Mouse (Mus musculus) neural tube, embryonic 11.5 days (tissue): ENCODE results near the gene Gsdma. TPM values are rescaled to one million over a fixed set of nuclear protein-coding genes. Genes with fewer than 3 reads are reported as not detected.
"Not testable (repeated sequence)": the region's sequence is repeated elsewhere in the genome, so short reads cannot be mapped to it uniquely, and the experiment has no call there.

Source experiments
- ATAC-seq: fragments of 200-750 bp; cut with Nextera tagmentation; 2 replicates; pipeline ENCODE4 v1.8.0; 2017; ENCODE audit warnings: moderate number of reproducible peaks, mild to moderate bottlenecking, moderate TSS enrichment, moderate library complexity; ENCODE audit not compliant: insufficient read depth, low FRiP score, low TSS enrichment
- DNase-seq: peaks from one replicate; pipeline ENCODE4 v3.0.0-alpha.2; 2015; ENCODE audit warnings: low spot score
- H3K27ac ChIP-seq: fragments of 300-500 bp; sonication (generic); 2 replicates; pipeline ENCODE4 v1.5.1; 2014; ENCODE audit warnings: low read depth, mild to moderate bottlenecking, low read length
- H3K27me3 ChIP-seq: fragments of 300-500 bp; sonication (generic); 2 replicates; pipeline ENCODE4 v1.6.1; 2014; ENCODE audit warnings: mild to moderate bottlenecking, low read length, mixed read lengths; ENCODE audit not compliant: control insufficient read depth, insufficient read depth
- H3K36me3 ChIP-seq: fragments of 300-500 bp; sonication (generic); 2 replicates; pipeline ENCODE4 v1.6.1; 2014; ENCODE audit warnings: mild to moderate bottlenecking, low read length, moderate library complexity, mixed read lengths; ENCODE audit not compliant: control insufficient read depth, insufficient read depth
- H3K4me1 ChIP-seq: fragments of 300-500 bp; sonication (generic); 2 replicates; pipeline ENCODE4 v1.6.1; 2014; ENCODE audit warnings: low read length, mixed read lengths; ENCODE audit not compliant: control insufficient read depth, insufficient read depth
- H3K4me2 ChIP-seq: fragments of 300-500 bp; sonication (generic); 2 replicates; pipeline ENCODE4 v1.6.1; 2014; ENCODE audit warnings: low read depth, mild to moderate bottlenecking, moderate library complexity
- H3K4me3 ChIP-seq: fragments of 300-500 bp; sonication (generic); 2 replicates; pipeline ENCODE4 v1.5.1; 2014; ENCODE audit warnings: low read depth, low read length
- H3K9ac ChIP-seq: fragments of 300-500 bp; sonication (generic); 2 replicates; pipeline ENCODE4 v1.6.1; 2014; ENCODE audit warnings: mild to moderate bottlenecking, low read length
- H3K9me3 ChIP-seq: fragments of 300-500 bp; sonication (generic); 2 replicates; pipeline ENCODE4 v1.6.1; 2016; ENCODE audit warnings: low read length; ENCODE audit not compliant: control insufficient read depth
- WGBS: fragments of 180-500 bp; shearing (Covaris S2); extraction: QIAGEN DNeasy Blood & Tissue Kit; methylation state at CpG from one replicate; pipeline ENCODE4 v1.1.7; 2014; 5-methylcytosine and 5-hydroxymethylcytosine counted together
- polyA plus RNA-seq: library from polyadenylated mRNA; unstranded; fragments of >200 nt; fragmentation: Nextera tagmentation; extraction: Ambion mirVana; gene quantifications from 2 replicates; pipeline ENCODE4 v1.2.1, GENCODE M21; 2014

Gsdma gene
- polyA plus RNA-seq, 1 experiment from 2014 or later, result not detected

- WGBS, result 87% methylated on average over 26 of the region's 26 CpGs
- Histone ChIP-seq H3K4me2 (no peak overlapping the region), H3K9ac (no peak overlapping the region), H3K27me3 (no peaks in the 10 kb centered on the region), H3K9me3 (no peaks in the 10 kb centered on the region), H3K4me3 (no peak overlapping the region), H3K27ac (no peak overlapping the region), H3K36me3 (peaks cover 18% of the 10 kb centered on the region), H3K4me1 (no peaks in the 10 kb centered on the region)
- DNase-seq (no peak), ATAC-seq (no peak)
Measured at GRCm38 (mm10) chr11:98709001-98709741, 45.0 kb downstream of the Gsdma start.

GRCm38 (mm10) chr11:98710416-98711045 is 46.4 kb downstream of the Gsdma start:
- Histone ChIP-seq H3K4me3 (no peak overlapping the region), H3K27ac (no peak overlapping the region), H3K36me3 (peaks cover 20% of the 10 kb centered on the region), H3K4me2 (no peak overlapping the region), H3K9ac (no peak overlapping the region), H3K27me3 (no peaks in the 10 kb centered on the region), H3K9me3 (no peaks in the 10 kb centered on the region), H3K4me1 (no peaks in the 10 kb centered on the region)
- WGBS, result 57% methylated on average over 12 of the region's 12 CpGs
- ATAC-seq (no peak), DNase-seq (peak; percentile 82)

GRCm38 (mm10) chr11:98711046-98711434 is 46.9 kb downstream of the Gsdma start:
- no peaks in the 10 kb centered on the region for H3K4me1 ChIP-seq
- DNase-seq (no peak), ATAC-seq (no peak)
- peaks cover 20% of the 10 kb centered on the region for H3K36me3 ChIP-seq
- WGBS, result 84% methylated on average over 4 of the region's 4 CpGs
- no peaks in the 10 kb centered on the region for H3K9me3 ChIP-seq
- no peak overlapping the region for H3K9ac ChIP-seq
- H3K4me2 ChIP-seq, result no peak overlapping the region
- no peak overlapping the region for H3K4me3 ChIP-seq
- H3K27ac ChIP-seq, result no peak overlapping the region
- H3K27me3 ChIP-seq, result no peaks in the 10 kb centered on the region

GRCm38 (mm10) chr11:98712009-98712408 is 47.9 kb downstream of the Gsdma start:
- H3K9me3 ChIP-seq, ATAC-seq, H3K4me2 ChIP-seq, DNase-seq, H3K9ac ChIP-seq, H3K4me1 ChIP-seq, H3K4me3 ChIP-seq, H3K27ac ChIP-seq, H3K27me3 ChIP-seq: not testable (repeated sequence)
- peaks cover 22% of the 10 kb centered on the region for H3K36me3 ChIP-seq
- 83% methylated on average over 6 of the region's 6 CpGs for WGBS

GRCm38 (mm10) chr11:98713703-98714102 is 49.6 kb downstream of the Gsdma start:
- ATAC-seq (no peak), DNase-seq (no peak)
- Histone ChIP-seq H3K27me3 (no peaks in the 10 kb centered on the region), H3K27ac (no peak overlapping the region), H3K4me1 (no peaks in the 10 kb centered on the region), H3K4me2 (no peak overlapping the region), H3K4me3 (no peak overlapping the region), H3K36me3 (peaks cover 20% of the 10 kb centered on the region), H3K9me3 (no peaks in the 10 kb centered on the region), H3K9ac (no peak overlapping the region)
- WGBS, result 86% methylated on average over 12 of the region's 12 CpGs

GRCm38 (mm10) chr11:98715946-98716345 is 51.8 kb downstream of the Gsdma start:
- Histone ChIP-seq H3K4me3 (no peak overlapping the region), H3K27ac (no peak overlapping the region), H3K36me3 (peaks cover 16% of the 10 kb centered on the region), H3K9me3 (no peaks in the 10 kb centered on the region), H3K9ac (no peak overlapping the region), H3K4me1 (no peaks in the 10 kb centered on the region), H3K27me3 (no peaks in the 10 kb centered on the region), H3K4me2 (no peak overlapping the region)
- 97% methylated on average over 9 of the region's 9 CpGs for WGBS
- no peak for DNase-seq
- no peak for ATAC-seq

- no peaks in the 10 kb centered on the region for H3K4me1 ChIP-seq
- ATAC-seq (no peak), DNase-seq (peak; percentile 75)
- no peak overlapping the region for H3K4me2 ChIP-seq
- H3K27me3 ChIP-seq, result no peaks in the 10 kb centered on the region
- no peak overlapping the region for H3K4me3 ChIP-seq
- peaks cover 13% of the 10 kb centered on the region for H3K36me3 ChIP-seq
- 20% methylated on average over 13 of the region's 13 CpGs for WGBS
- H3K9ac ChIP-seq, result no peak overlapping the region
- H3K27ac ChIP-seq, result no peak overlapping the region
- no peaks in the 10 kb centered on the region for H3K9me3 ChIP-seq
Measured at GRCm38 (mm10) chr11:98717904-98718303, 53.8 kb downstream of the Gsdma start.

- Histone ChIP-seq H3K4me3 (no peak overlapping the region), H3K27me3 (no peaks in the 10 kb centered on the region), H3K27ac (no peak overlapping the region), H3K4me1 (no peaks in the 10 kb centered on the region), H3K9me3 (no peaks in the 10 kb centered on the region), H3K9ac (no peak overlapping the region), H3K4me2 (no peak overlapping the region), H3K36me3 (peaks cover 3% of the 10 kb centered on the region)
- no peak for ATAC-seq
- 84% methylated on average over 2 of the region's 2 CpGs for WGBS
- DNase-seq, result no peak
Measured at GRCm38 (mm10) chr11:98720756-98721155, 56.6 kb downstream of the Gsdma start.
